Mouse (Mus musculus) hindbrain, embryonic 14.5 days (tissue): ENCODE measurements around the gene Klf9. TPM values are rescaled to one million over a fixed set of nuclear protein-coding genes. Genes with fewer than 3 reads are reported as not detected.

Source experiments
- ATAC-seq: fragments of 200-750 bp; cut with Nextera tagmentation; 2 replicates; pipeline ENCODE4 v1.8.0; 2017; ENCODE audit warnings: moderate number of reproducible peaks, mild to moderate bottlenecking, moderate TSS enrichment, moderate library complexity; ENCODE audit not compliant: low FRiP score
- DNase-seq: peaks from one replicate; pipeline ENCODE4 v3.0.0-alpha.2; 2015; ENCODE audit warnings: low spot score
- H3K27ac ChIP-seq: fragments of 300-500 bp; sonication (generic); 2 replicates; pipeline ENCODE4 v1.5.1; 2014; ENCODE audit warnings: mild to moderate bottlenecking, moderate library complexity
- H3K27me3 ChIP-seq: fragments of 300-500 bp; sonication (generic); 2 replicates; pipeline ENCODE4 v1.6.1; 2014; ENCODE audit warnings: mild to moderate bottlenecking, low read length, mixed read lengths; ENCODE audit not compliant: control insufficient read depth, insufficient read depth
- H3K36me3 ChIP-seq: fragments of 300-500 bp; sonication (generic); replicated peaks from 2 replicates; pipeline ENCODE4 v1.6.1; 2014; ENCODE audit not compliant: control insufficient read depth, insufficient read depth
- H3K4me1 ChIP-seq: fragments of 300-500 bp; sonication (generic); replicated peaks from 2 replicates; pipeline ENCODE4 v1.6.1; 2014; ENCODE audit warnings: antibody characterized with exemption, low read length, mixed read lengths; ENCODE audit not compliant: control insufficient read depth, insufficient read depth
- H3K4me2 ChIP-seq: fragments of 300-500 bp; sonication (generic); replicated peaks from 2 replicates; pipeline ENCODE4 v1.6.1; 2014; ENCODE audit warnings: mild to moderate bottlenecking, moderate library complexity
- H3K4me3 ChIP-seq: fragments of 300-500 bp; sonication (generic); replicated peaks from 2 replicates; pipeline ENCODE4 v1.5.1; 2014; ENCODE audit warnings: mild to moderate bottlenecking, low read length
- H3K9ac ChIP-seq: fragments of 300-500 bp; sonication (generic); 2 replicates; pipeline ENCODE4 v1.6.1; 2014
- H3K9me3 ChIP-seq: fragments of 300-500 bp; sonication (generic); 2 replicates; pipeline ENCODE4 v1.6.1; 2016; ENCODE audit warnings: low read length; ENCODE audit not compliant: control insufficient read depth
- WGBS: fragments of 180-500 bp; shearing (Covaris S2); extraction: QIAGEN DNeasy Blood & Tissue Kit; methylation state at CpG from one replicate; pipeline ENCODE4 v1.1.7; 2014; 5-methylcytosine and 5-hydroxymethylcytosine counted together
- polyA plus RNA-seq: library from polyadenylated mRNA; unstranded; fragments of >200 nt; fragmentation: Nextera tagmentation; extraction: Ambion mirVana; gene quantifications from 2 replicates; pipeline ENCODE4 v1.2.1, GENCODE M21; 2014

Klf9 gene
- polyA plus RNA-seq, 1 experiment from 2014 or later, result 2.4 TPM

DNA sequence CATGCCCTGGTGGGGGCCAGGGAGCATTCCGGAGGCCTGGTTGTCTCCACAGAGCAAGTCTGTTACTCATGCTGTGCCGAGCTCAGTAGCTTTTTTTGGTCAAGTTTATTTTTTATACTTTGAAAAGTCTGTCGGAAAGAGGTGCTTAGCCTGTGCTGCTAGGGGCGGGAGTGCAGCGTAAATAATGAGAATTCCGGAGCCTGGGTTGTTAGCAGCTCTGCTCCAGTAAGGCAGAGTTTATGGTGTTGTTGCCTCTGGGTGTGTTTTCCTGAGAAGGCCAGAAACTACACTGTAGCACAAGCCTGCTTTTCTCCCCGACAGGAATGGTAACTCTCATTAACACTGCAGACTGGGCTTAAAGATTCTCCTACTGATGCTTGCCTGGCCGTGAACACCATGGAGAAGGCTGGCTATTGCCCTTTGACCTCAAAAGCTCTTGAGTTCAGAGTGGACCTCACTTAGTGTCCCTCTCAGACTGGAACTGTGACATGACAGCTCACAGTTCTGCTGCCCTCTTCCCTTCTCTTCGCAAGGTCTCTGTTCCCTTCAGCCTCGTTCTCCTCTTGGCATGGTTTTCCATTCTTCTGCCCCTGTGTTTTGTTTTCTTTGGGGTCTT is 18.9 kb downstream of the Klf9 start:
- no peaks in the 10 kb centered on the region for H3K4me1 ChIP-seq
- 80% methylated on average over 10 of the region's 10 CpGs for WGBS
- no peak overlapping the region for H3K9ac ChIP-seq
- no peak for DNase-seq
- no peak overlapping the region for H3K4me2 ChIP-seq
- H3K36me3 ChIP-seq, result no peaks in the 10 kb centered on the region
- no peaks in the 10 kb centered on the region for H3K27me3 ChIP-seq
- no peak overlapping the region for H3K27ac ChIP-seq
- no peak overlapping the region for H3K4me3 ChIP-seq
- H3K9me3 ChIP-seq, result no peaks in the 10 kb centered on the region
- no peak for ATAC-seq

GRCm38 (mm10) chr19:23162387-23162809 is 21.4 kb downstream of the Klf9 start:
- ATAC-seq (no peak), DNase-seq (no peak)
- no peaks in the 10 kb centered on the region for H3K4me1 ChIP-seq
- no peak overlapping the region for H3K9ac ChIP-seq
- no peaks in the 10 kb centered on the region for H3K27me3 ChIP-seq
- H3K9me3 ChIP-seq, result no peaks in the 10 kb centered on the region
- H3K4me2 ChIP-seq, result no peak overlapping the region
- no peak overlapping the region for H3K27ac ChIP-seq
- 36% methylated on average over 8 of the region's 8 CpGs for WGBS
- no peaks in the 10 kb centered on the region for H3K36me3 ChIP-seq
- H3K4me3 ChIP-seq, result no peak overlapping the region

- H3K4me1 ChIP-seq, result no peaks in the 10 kb centered on the region
- no peak for ATAC-seq
- no peaks in the 10 kb centered on the region for H3K27me3 ChIP-seq
- no peak overlapping the region for H3K4me2 ChIP-seq
- no peaks in the 10 kb centered on the region for H3K9me3 ChIP-seq
- no peak for DNase-seq
- no peak overlapping the region for H3K9ac ChIP-seq
- H3K4me3 ChIP-seq, result no peak overlapping the region
- WGBS, result 82% methylated on average over 6 of the region's 6 CpGs
- H3K27ac ChIP-seq, result no peak overlapping the region
- no peaks in the 10 kb centered on the region for H3K36me3 ChIP-seq
These were observed 21.9 kb downstream of the Klf9 start for GRCm38 (mm10) chr19:23162877-23163276.

- no peaks in the 10 kb centered on the region for H3K4me1 ChIP-seq
- H3K4me3 ChIP-seq, result no peak overlapping the region
- H3K4me2 ChIP-seq, result no peak overlapping the region
- no peak overlapping the region for H3K9ac ChIP-seq
- no peak for ATAC-seq
- H3K27ac ChIP-seq, result no peak overlapping the region
- no peaks in the 10 kb centered on the region for H3K27me3 ChIP-seq
- H3K9me3 ChIP-seq, result no peaks in the 10 kb centered on the region
- WGBS, result 47% methylated on average over 3 of the region's 3 CpGs
- no peaks in the 10 kb centered on the region for H3K36me3 ChIP-seq
- DNase-seq, result no peak
These were observed 22.3 kb downstream of the Klf9 start for GRCm38 (mm10) chr19:23163361-23163760.

DNA sequence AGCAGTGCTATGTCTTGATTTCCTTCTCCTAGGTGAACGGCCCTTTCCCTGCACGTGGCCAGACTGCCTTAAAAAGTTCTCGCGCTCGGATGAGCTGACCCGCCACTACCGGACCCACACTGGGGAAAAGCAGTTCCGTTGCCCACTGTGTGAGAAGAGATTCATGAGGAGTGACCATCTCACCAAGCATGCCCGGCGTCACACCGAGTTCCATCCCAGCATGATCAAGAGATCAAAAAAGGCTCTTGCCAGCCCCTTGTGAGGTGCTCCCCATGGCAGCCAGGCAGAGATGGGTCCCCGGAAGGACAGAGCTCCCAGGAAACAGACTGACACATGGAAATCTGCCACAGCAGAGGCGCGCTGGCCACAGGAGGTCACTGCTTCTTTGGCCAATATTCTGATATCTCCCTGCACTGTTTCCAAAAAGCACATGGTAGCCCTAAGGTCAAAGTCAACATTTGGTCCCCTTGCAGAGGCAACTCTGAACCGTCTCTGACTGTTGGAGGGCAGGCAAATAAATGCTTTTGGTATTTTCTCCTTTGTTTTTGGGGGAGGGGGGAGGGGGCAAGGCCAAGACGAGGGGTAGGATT is 23.7 kb downstream of the Klf9 start:
- Histone ChIP-seq H3K27ac (no peak overlapping the region), H3K4me3 (no peak overlapping the region), H3K4me2 (no peak overlapping the region), H3K27me3 (no peaks in the 10 kb centered on the region), H3K9ac (no peak overlapping the region), H3K4me1 (no peaks in the 10 kb centered on the region), H3K9me3 (no peaks in the 10 kb centered on the region), H3K36me3 (no peaks in the 10 kb centered on the region)
- ATAC-seq (no peak), DNase-seq (no peak)
- WGBS, result 85% methylated on average over 16 of the region's 16 CpGs

DNA sequence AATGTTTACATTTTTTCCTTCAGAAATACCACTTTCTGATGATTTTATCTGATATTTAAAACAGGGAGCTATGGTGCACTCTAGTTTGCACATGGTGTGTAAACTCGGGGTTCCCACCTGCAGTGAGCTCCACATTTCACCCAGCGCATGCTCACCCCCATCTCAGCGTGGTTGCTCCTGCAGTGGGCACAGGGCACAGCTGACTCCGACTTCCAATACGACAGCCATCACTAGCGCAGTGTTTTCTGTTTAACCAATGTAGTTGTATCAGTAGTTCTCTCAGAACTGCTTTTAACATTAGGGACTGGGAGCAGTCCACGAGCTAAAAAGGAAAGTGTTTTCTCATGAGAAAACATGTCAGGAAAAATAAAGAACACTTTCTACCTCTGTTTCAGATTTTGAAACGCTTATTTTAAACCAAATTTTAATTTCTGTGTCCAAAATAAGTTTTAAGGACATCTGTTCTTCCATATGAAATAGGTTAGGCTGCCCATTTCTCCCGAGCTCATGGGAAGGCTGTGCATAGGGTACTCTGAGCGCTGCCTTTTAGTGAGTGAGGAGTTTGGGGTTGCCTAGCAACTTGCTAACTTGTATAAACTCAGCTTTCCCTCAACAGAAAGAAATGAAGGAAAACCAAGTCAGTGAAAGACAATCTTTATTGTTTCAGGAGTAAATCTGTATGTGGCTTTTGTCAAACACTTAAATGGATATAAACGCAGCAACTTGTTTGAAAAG is 25.7 kb downstream of the Klf9 start:
- no peak overlapping the region for H3K4me3 ChIP-seq
- H3K36me3 ChIP-seq, result no peaks in the 10 kb centered on the region
- no peaks in the 10 kb centered on the region for H3K4me1 ChIP-seq
- DNase-seq, result no peak
- H3K27ac ChIP-seq, result no peak overlapping the region
- no peaks in the 10 kb centered on the region for H3K27me3 ChIP-seq
- H3K9me3 ChIP-seq, result no peaks in the 10 kb centered on the region
- H3K9ac ChIP-seq, result no peak overlapping the region
- WGBS, result 68% methylated on average over 11 of the region's 11 CpGs
- no peak for ATAC-seq
- no peak overlapping the region for H3K4me2 ChIP-seq

GRCm38 (mm10) chr19:23168899-23169658 is 28.1 kb downstream of the Klf9 start:
- Histone ChIP-seq H3K36me3 (no peaks in the 10 kb centered on the region), H3K4me3 (no peak overlapping the region), H3K27ac (no peak overlapping the region), H3K4me1 (no peaks in the 10 kb centered on the region), H3K9ac (no peak overlapping the region), H3K9me3 (no peaks in the 10 kb centered on the region), H3K27me3 (no peaks in the 10 kb centered on the region), H3K4me2 (no peak overlapping the region)
- DNase-seq, result no peak
- no peak for ATAC-seq
- WGBS, result 65% methylated on average over 5 of the region's 5 CpGs

GRCm38 (mm10) chr19:23169659-23170050 is 28.6 kb downstream of the Klf9 start:
- Histone ChIP-seq H3K27me3 (no peaks in the 10 kb centered on the region), H3K9ac (no peak overlapping the region), H3K9me3 (no peaks in the 10 kb centered on the region), H3K36me3 (no peaks in the 10 kb centered on the region), H3K4me3 (no peak overlapping the region), H3K27ac (no peak overlapping the region), H3K4me2 (no peak overlapping the region), H3K4me1 (no peaks in the 10 kb centered on the region)
- no peak for DNase-seq
- ATAC-seq, result no peak
- 92% methylated on average over 2 of the region's 2 CpGs for WGBS

- no peak for DNase-seq
- H3K9ac ChIP-seq, result no peak overlapping the region
These were observed 29.4 kb downstream of the Klf9 start for GRCm38 (mm10) chr19:23170476-23170875.

More at GRCm38 (mm10) chr19:23170476-23170875, 29.4 kb downstream of the Klf9 start:
- no peaks in the 10 kb centered on the region for H3K36me3 ChIP-seq
- H3K4me3 ChIP-seq, result no peak overlapping the region
- no peaks in the 10 kb centered on the region for H3K9me3 ChIP-seq
- ATAC-seq, result no peak
- no peaks in the 10 kb centered on the region for H3K27me3 ChIP-seq
- no peak overlapping the region for H3K4me2 ChIP-seq
- no peak overlapping the region for H3K27ac ChIP-seq
- H3K4me1 ChIP-seq, result no peaks in the 10 kb centered on the region
- 76% methylated on average over 5 of the region's 5 CpGs for WGBS
